Mouse (Mus musculus) heart, adult 8-10 months (tissue): ENCODE results near the gene St7. TPM values are rescaled to one million over a fixed set of nuclear protein-coding genes. Genes with fewer than 3 reads are reported as not detected.

ENCODE experiments used
- DNase-seq: peaks from one replicate; pipeline ENCODE4 v3.0.0; 2022; ENCODE audit warnings: low spot score
- total RNA-seq, 4 experiments: library from RNA; stranded (reverse); gene quantifications; 2 replicates each; pipeline ENCODE4 v1.2.4; 2022

Gene St7
- total RNA-seq, 4 experiments from 2014 or later = 14.4 to 19.0 (median 16.0) TPM

- DNase-seq = no peak
Observed at GRCm38 (mm10) chr6:17814074-17814649, 121.4 kb downstream of the St7 start.

GRCm38 (mm10) chr6:17816865-17817435 is 124.2 kb downstream of the St7 start:
- DNase-seq = no peak

- DNase-seq = no peak
Observed at GRCm38 (mm10) chr6:17823614-17824013, 130.9 kb downstream of the St7 start.

- no peak for DNase-seq
Observed at GRCm38 (mm10) chr6:17824735-17825134, 132.0 kb downstream of the St7 start.

- DNase-seq = no peak
Observed at GRCm38 (mm10) chr6:17828382-17828781, 135.6 kb downstream of the St7 start.

- no peak for DNase-seq
Observed at GRCm38 (mm10) chr6:17829981-17830380, 137.2 kb downstream of the St7 start.

GRCm38 (mm10) chr6:17834493-17834892 is 141.8 kb downstream of the St7 start:
- peak; percentile 69 for DNase-seq

GRCm38 (mm10) chr6:17835693-17836092 is 143.0 kb downstream of the St7 start:
- DNase-seq = no peak

- no peak for DNase-seq
Observed at GRCm38 (mm10) chr6:17837676-17838075, 144.9 kb downstream of the St7 start.

GRCm38 (mm10) chr6:17840431-17840830 is 147.7 kb downstream of the St7 start:
- DNase-seq = no peak

- peak; percentile 41 for DNase-seq
Observed at GRCm38 (mm10) chr6:17842759-17843158, 150.0 kb downstream of the St7 start.

- DNase-seq = no peak
Observed at GRCm38 (mm10) chr6:17851316-17851715, 158.6 kb downstream of the St7 start.

- DNase-seq = no peak
Observed at GRCm38 (mm10) chr6:17853587-17854274, 161.0 kb downstream of the St7 start.

GRCm38 (mm10) chr6:17855616-17856015 is 162.9 kb downstream of the St7 start:
- no peak for DNase-seq

- DNase-seq = no peak
Observed at GRCm38 (mm10) chr6:17859564-17859963, 166.8 kb downstream of the St7 start.

- no peak for DNase-seq
Observed at GRCm38 (mm10) chr6:17860463-17860862, 167.7 kb downstream of the St7 start.

- peak; percentile 10 for DNase-seq
Observed at GRCm38 (mm10) chr6:17867796-17868195, 175.1 kb downstream of the St7 start.

GRCm38 (mm10) chr6:17871831-17872372 is 179.2 kb downstream of the St7 start:
- DNase-seq = no peak

- DNase-seq = no peak
Observed at GRCm38 (mm10) chr6:17875606-17876005, 182.9 kb downstream of the St7 start.

- no peak for DNase-seq
Observed at GRCm38 (mm10) chr6:17876023-17876613, 183.4 kb downstream of the St7 start.

GRCm38 (mm10) chr6:17876670-17877179 is 184.0 kb downstream of the St7 start:
- DNase-seq = no peak

GRCm38 (mm10) chr6:17882943-17883342 is 190.2 kb downstream of the St7 start:
- DNase-seq = no peak
